Mouse (Mus musculus): ENCODE measurements around the gene Ntrk3. TPM values are rescaled to one million over a fixed set of nuclear protein-coding genes. Genes with fewer than 3 reads are reported as not detected.

The Ntrk3 gene
- total RNA-seq (2023), result not detected

GRCm38 (mm10) chr7:78737614-78738210 lies at the start of gene Ntrk3:
Ntrk3 (minus strand) TSS chr7:78738012.

GRCm38 (mm10) chr7:78782639-78783581 lies 45.1 kb upstream of the Ntrk3 start, which contains the start of the genes Mrps11 and Mrpl46:
Mrps11 (plus strand) TSS chr7:78783119.
Mrpl46 (minus strand) TSS chr7:78783531.

Other genes with a start within 250 kb of the Ntrk3 start
- 10 to 100 TPM; 17.0 to 20.3 TPM for gene Mrps11, start 45.1 kb upstream of the Ntrk3 start, total RNA-seq (2023)
- gene Mrpl46, start 45.5 kb upstream of the Ntrk3 start, total RNA-seq (2023), result 10 to 100 TPM in 1 of 2 experiments, 1 to 10 TPM in 1; 8.2 to 11.7 TPM
- gene Det1, start 109.3 kb upstream of the Ntrk3 start, total RNA-seq (2023), result 1 to 10 TPM; 4.0 to 5.4 TPM
- gene Aen, start 157.8 kb upstream of the Ntrk3 start, total RNA-seq (2023), result 10 to 100 TPM in 1 of 2 experiments, 1 to 10 TPM in 1; 8.9 to 10.9 TPM
- 10 to 100 TPM; 21.6 to 41.6 TPM for gene Isg20, start 175.4 kb upstream of the Ntrk3 start, total RNA-seq (2023)